ENCODE assay signal across 1 mouse cellular context in the genomic region with DNA sequence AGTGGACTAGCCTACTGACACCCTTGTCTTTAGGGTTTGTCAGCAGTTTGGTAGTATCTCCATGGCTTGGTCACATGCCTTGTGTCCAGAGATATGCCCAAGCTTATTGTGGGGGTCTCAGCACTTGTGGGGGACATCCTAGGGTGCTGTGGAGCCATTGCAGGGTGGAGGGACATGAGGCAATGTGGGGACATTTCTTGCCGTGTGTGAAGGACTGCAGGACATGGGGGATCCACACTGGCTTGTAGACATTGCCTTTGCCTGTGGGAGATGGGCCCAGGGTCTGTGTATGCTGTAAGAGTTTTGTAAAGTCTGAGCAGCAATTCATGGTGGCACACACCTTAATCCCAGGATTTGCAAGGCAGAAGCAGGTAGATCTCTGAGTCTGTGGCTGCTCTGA.
TF ChIP-seq lines count a peak whose summit lies in the region.

No protein-coding gene starts in this region.

TF ChIP-seq in CH12.LX, 34 proteins besides CTCF, POLR2A, EP300 and RAD21 (continued from another document):
- TF ChIP-seq RCOR1 (conservative IDR thresholded peaks at IDR 0.05; ENCODE audit: low read depth, low read length) (no peak), KAT2A (IDR thresholded peaks at IDR 0.05; ENCODE audit: insufficient replicate concordance, low read length) (no peak), JUND (conservative IDR thresholded peaks at IDR 0.05; ENCODE audit: low read depth, low read length) (no peak)
